Mouse (Mus musculus) cerebellum, adult 11 months (tissue): ENCODE measurements around the gene Cep85l.

Experiments
- DNase-seq: peaks from one replicate; pipeline ENCODE4 v3.0.0; 2022

Cep85l gene

DNA sequence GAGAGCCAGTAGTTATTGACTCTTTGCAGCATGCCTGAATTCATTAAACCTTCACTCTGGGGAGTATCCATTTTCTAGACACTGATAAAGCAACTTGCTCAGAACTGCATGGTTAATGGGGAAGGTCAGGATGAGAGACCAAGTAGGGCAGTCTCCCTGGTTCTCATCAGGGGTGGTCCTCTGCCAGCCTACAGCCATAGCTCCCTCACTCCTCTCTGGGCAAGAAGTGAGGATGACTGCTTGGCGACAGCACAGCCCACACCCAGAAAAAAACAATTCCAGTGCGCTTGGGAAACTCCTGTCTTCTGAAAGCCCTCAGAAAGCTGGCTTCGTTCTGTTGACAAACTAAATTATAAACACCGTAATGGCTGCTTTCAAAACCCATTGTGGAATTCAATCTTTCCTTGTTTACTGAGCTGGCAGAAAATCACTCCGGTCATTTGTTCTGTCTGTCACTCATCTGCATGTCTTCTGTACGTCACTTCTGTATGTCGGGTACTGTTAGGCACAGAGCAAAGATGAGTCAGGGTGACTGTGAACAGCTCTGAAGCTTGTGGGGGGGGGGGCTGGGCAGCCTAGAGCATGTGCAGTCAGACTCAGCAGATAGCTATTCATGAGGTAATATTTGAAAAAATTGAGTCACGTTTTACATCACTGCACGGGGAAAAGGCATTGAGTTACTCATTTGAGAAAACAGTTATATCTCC, 15.3 kb upstream of the Cep85l start:
- DNase-seq = no peak

DNA sequence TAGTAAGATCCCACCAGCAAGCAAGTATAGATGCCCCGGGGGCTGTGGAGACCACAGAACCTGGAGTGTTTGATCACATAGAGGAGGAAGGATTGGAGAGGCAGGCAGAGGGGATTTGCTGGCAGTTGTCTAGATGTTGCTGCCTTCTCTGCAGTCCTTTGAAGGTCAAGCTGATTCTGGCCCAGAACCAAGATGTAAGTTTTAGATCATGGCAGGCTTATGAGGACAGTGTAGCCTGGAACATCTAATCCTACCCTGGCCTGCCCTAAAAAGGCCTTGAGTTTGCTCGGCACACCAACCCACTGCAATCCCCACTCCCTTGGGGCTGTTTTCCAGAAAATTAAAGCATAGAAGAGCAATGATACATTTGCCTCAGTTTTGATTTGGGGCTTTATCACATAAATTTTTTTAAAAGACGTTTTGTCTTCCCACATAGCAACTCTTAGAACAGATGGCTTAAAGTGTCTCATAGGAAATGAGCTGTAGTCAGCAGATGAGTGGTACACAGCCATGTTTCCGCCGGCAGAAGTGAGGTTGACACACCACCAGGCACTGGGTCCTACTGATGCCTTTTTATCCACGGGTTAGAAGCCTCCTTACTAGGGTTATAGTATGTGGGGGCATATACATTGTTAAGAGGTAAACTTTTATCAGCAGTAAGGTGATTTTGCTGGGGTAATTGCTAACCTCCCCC, 8.6 kb upstream of the Cep85l start:
- no peak for DNase-seq

DNA sequence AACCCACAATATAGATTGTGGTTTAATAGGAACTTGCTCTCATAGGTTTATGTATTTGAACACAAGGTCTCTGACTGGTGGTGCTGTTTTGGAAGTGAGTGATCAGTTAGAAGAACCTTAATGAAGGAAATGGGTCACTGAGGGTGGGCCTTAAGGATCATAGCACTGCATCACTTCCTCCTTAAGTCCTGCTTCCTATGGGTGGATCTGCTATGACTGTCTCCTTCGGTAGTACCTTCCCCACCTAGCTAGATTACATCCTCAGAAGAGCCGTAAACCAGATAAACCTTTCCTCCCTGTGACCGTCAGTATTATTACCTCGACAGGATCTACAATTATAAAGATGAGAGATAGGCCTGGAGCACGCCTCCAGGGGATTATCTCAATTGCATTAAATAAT, 5.7 kb upstream of the Cep85l start:
- no peak for DNase-seq

- DNase-seq = no peak
These were observed 5.1 kb upstream of the Cep85l start for GRCm38 (mm10) chr10:53384896-53385295.

DNA sequence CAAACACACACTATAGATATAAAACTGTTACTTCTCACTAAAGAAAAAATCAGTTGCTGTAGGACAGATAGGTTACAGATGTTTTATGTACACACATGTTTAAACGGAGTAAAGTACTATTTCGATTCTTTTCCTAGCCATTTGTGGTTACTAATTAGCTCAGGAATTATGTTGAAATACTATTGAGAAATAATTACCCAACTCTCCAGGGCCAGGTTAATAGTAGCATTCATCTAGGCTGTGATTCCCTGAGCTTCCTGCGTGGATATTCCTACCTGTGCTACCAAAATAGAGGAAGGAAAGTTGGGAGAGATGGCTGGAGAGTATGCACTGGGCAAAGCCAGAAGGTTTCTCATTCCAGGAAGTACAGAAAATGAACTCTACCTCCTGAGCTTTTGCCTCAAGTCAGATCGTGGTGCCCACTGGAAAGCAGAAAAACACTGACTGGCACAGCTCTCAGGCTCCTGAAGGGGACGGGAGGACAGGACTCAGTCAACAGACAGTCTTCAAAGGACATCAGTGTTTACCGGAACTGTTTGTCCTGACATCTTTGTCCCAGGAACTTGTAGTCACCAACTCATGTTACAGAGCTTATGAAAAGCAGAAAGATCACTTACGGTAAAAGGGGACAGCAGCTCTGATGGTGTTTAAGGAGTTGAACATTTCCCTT, 3.1 kb upstream of the Cep85l start:
- no peak for DNase-seq

GRCm38 (mm10) chr10:53378981-53379708, 602 bp downstream of the Cep85l start:
- DNase-seq = no peak

- DNase-seq = no peak
These were observed 1.5 kb downstream of the Cep85l start for GRCm38 (mm10) chr10:53378296-53378695.

DNA sequence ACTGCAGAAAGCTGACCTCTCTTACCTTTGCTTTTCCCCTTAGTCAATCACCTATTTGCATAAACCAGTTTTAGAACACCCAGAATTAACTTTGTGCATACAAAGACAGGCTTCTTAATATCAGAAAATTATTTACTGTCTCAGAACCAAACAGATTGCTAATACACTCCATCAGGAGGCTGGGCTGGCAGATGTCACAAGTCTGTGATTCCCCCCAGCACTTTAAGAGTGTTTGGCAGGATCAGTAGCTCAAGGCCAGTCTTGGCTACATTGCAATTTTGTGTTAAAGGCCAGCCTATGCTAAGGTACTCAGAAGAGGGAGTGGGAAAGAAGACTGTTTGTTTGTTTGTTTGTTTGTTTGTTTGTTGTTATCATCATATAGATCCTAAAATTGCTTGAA, 2.7 kb downstream of the Cep85l start:
- DNase-seq = no peak

GRCm38 (mm10) chr10:53373885-53374578, 5.7 kb downstream of the Cep85l start:
- DNase-seq = no peak

GRCm38 (mm10) chr10:53367265-53367664, 12.5 kb downstream of the Cep85l start:
- no peak for DNase-seq

GRCm38 (mm10) chr10:53364311-53364710, 15.4 kb downstream of the Cep85l start:
- no peak for DNase-seq

GRCm38 (mm10) chr10:53359016-53359415, 20.7 kb downstream of the Cep85l start:
- DNase-seq = no peak

DNA sequence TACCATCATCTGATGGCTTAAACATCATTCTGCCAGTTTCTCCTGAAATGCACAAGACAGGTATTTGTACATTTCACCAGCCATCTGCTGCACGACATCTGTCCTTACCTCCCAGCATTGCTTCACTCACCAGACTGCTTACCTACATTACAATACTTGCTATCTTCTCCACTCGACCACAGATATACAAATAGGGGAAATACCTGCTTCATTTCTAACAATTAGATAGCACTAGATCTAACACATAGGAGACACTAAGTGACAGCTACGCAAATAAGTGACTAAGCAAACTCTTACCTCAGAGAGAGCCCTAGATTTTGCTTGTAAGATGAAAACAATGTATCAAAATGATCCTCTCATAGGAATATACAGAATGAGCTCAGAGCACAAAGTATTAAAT, 26.1 kb downstream of the Cep85l start:
- DNase-seq = no peak

GRCm38 (mm10) chr10:53349254-53349653, 30.5 kb downstream of the Cep85l start:
- no peak for DNase-seq

- peak; percentile 33 for DNase-seq
These were observed 31.7 kb downstream of the Cep85l start for GRCm38 (mm10) chr10:53347787-53348755.

GRCm38 (mm10) chr10:53346916-53347315, 32.8 kb downstream of the Cep85l start:
- no peak for DNase-seq

GRCm38 (mm10) chr10:53346506-53346905, 33.2 kb downstream of the Cep85l start:
- peak; percentile 26 for DNase-seq

- DNase-seq = no peak
These were observed 34.2 kb downstream of the Cep85l start for GRCm38 (mm10) chr10:53345508-53345907.

GRCm38 (mm10) chr10:53343865-53344264, 35.9 kb downstream of the Cep85l start:
- DNase-seq = no peak

- no peak for DNase-seq
These were observed 36.4 kb downstream of the Cep85l start for GRCm38 (mm10) chr10:53343384-53343783.

GRCm38 (mm10) chr10:53342166-53342728, 37.5 kb downstream of the Cep85l start:
- no peak for DNase-seq
